Mouse (Mus musculus) retina, postnatal 7 days (tissue): ENCODE measurements around the gene Cntn1.
"Not testable (repeated sequence)": the region's sequence is repeated elsewhere in the genome, so short reads cannot be mapped to it uniquely, and the experiment has no call there.

Source experiments
- DNase-seq: peaks from one replicate; pipeline ENCODE4 v3.0.0-alpha.2; 2012; ENCODE audit warnings: low read depth, low spot score

The Cntn1 gene

DNA sequence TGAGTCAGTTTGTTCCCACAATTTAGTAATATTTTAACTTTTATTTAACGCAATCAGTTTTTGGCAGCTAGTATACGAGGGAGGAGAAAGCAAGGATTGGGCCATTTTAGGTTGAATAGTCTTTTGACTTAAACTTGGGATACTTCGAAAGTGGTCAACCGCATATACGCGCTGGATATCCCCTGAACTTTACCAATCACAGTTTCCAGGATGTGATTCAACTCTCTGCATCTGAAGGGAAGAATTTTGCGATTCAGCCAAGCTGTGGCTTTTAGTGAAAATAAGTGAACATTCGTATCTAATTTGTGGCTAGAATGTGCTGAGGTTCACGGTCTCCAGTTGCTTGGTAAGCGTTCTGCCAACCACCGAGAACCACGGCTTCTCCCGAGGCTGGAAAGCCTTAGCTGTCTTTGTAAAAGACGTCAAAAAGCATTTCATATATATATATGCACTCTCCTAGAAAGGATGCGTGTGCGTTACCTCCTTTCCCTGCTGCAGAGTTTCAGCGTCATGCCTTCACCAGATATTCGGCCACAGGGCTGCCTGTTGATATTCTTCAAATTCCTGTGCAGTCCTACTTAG lies 217.9 kb downstream of the Cntn1 start:
- no peak for DNase-seq

DNA sequence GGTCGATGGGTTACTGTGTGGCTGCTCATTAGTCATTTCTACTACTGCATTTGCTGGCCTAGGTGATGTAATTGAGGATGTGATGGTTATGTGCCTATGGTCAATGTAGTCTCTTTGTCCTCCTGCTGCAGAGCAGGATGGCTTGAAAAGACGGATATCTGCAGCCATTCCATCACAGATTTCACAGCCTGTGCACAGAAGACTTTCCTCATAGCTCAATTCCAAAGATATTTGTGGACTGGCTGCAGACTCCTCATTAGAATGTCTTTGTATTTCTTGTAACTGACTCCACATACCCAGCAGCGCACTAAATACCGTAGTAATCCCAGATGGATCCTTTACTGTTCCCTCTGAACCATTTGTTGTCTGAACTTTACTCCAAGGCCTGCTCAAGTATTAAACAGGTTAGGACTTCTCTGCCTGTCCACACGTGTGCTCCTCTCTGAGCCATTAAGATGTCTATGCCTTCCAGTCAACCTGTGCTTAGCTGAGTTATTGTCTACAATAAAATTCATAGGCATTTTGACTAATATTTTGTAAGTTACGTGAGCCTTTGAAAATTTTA lies 220.9 kb downstream of the Cntn1 start:
- DNase-seq, result no peak

DNA sequence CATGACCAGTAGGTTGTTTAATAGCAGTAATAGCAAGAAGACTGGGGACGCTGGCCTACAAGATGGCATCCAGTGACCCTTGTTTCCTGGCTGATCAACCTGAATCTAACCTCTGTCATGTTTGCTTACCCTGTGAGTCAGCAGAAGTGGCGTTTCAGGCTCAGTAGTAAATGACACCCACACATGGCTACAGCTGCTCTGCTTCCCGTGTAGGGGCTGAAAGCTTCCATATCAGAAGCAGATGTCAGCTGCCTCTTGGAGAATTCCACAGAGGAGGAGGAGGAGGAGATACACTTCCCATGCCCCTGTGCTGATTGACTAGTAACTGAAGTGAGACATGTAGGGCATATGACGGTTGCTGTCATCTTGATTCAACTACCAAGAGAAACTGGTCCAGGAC lies 225.9 kb downstream of the Cntn1 start:
- DNase-seq, result no peak

DNA sequence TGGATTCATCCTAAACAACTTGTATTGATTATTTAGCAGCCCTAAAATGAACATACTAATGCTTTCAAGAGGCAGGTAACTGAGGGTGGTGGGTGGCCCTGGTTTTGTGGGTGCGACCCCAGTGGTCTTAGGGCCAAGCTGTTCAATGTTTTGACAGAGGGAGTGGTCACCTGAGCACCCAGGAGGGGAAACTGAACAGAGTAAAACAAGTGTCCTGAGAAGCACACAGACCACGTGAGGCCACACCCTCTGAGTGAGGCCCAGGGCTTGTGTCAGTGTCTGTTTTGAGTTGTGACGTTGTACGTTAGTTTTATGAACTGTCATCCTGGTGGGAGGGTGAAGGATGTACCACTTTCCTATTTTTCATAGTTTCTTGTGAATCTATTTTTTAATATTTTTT lies 227.0 kb downstream of the Cntn1 start:
- no peak for DNase-seq

DNA sequence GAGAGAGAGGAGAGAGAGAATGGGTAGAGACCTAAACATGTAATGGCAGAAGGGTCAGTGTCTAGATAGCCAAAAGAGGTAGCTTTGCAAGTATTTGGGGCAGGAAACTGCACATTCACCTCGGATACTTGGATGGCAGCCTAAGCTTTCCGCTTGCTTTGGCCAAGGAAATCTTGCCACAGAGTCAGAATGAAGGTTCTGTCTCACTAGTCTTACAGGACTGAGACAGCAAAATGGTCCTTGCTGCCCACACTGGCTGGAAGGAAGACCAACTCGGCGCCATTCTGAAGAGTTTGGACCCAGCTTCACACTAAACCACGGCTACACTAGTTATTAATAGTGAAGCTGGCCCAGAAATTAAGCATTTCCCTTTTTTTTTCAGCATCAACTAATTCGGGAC lies 230.0 kb downstream of the Cntn1 start:
- DNase-seq, result no peak

DNA sequence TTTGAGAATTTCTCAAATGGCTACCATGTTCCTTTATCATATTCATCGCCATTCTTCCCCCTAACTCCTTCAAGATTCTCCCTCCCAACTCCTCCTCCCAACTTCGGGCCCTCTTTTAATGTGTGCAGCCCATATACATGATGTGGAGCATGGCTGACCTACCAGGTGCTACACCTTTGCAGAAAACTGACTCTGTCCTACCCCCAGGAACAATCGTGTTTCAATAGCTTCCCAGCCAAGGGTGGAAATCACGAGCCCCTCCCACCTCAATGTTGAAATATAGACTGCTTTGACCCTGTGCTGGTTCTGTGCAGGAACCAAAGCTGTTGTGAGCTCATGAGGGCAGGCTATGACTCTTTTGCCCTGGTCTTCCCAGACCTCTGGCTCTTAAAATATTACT lies 236.7 kb downstream of the Cntn1 start:
- no peak for DNase-seq

DNA sequence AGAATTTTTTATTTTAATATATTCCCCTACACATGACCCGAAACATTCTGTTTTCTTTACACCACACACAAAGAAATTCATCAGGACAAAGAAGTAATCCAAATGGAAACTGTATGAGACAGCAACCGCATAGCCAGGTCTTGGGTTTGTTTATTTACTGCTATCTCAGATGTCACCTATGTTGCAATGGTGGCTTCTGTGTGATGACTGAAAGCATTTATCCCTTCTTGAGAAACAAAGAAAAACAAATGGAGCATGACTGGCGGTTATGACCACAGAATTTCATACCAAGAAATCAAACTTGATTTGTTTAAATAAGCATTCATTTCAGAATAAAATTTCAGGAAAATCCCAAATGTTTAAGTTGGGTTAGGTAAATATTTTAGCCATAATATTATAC lies 245.5 kb downstream of the Cntn1 start:
- no peak for DNase-seq

DNA sequence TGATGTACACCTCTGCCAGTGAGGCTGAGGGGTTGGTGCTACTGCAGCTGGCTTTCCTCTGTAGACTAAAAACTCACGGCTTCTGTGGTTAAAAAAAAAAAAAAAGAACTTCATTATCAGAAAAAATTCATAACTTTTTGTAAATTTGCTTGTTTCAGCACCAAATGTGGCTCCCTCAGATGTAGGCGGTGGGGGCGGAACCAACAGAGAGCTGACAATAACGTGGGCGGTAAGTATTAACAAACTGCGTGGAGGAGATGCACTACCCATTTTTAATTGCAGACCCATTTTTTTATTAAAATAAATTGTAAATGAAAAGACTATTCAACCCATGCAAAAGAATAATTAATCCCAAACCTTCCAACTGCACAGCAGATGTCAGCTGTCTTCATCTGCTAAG lies 251.8 kb downstream of the Cntn1 start:
- DNase-seq, result no peak

DNA sequence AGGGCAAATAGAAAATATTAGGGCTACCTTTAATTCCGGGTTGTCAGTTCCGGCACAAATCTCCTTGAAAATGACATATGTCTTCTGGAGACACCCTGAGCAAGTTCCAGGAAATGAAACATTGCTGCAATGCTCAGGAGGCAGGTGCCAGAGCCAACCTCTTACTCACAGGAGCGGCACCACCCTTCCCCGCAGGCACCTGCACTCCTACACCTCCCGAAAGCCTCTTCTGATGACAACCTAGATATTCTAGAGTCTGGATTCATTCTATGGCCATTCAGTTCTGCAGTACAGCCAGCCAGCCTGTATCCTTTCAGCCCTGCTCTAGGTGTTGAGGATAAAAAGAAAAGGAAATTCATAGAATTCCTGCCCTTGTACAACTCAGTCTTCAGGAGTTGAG lies 253.3 kb downstream of the Cntn1 start:
- DNase-seq, result no peak

DNA sequence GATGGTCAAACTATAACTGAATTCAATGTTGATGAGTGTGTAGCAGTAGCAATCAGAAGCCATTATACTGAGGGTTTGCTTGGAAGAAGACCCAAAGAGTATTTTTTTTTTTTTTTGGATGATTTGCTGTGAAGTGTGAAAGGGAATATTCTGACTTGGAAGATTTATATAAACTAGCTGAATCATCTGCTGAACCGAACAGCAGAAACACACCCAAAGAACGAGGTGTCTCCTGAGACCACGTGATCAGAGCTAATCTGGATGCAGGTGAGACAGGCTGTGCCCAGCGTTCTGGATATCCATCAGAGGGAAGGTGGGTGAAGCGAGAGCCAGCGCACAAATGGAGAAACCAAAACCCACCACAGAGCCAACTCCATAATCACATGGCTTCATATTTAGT lies 271.0 kb downstream of the Cntn1 start:
- no peak for DNase-seq

DNA sequence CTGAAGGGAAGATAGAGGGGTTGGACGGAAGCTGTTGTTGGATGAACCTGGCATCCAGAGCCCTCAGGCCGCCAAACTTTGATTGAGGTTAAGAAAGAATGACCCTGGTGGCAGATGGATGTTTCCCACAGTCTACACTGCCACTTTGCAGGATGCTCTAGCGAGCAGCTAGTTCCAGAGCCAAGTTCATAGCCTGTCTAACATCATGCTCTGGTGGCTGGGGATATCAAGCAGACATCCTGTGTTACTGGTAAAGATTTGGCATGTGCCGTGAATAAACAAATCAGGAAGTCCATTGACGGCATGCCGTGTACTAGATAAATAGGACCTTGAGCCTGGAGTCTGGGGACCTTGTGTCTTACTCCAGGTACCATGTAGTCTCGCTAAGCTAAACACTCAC lies 276.1 kb downstream of the Cntn1 start:
- no peak for DNase-seq

DNA sequence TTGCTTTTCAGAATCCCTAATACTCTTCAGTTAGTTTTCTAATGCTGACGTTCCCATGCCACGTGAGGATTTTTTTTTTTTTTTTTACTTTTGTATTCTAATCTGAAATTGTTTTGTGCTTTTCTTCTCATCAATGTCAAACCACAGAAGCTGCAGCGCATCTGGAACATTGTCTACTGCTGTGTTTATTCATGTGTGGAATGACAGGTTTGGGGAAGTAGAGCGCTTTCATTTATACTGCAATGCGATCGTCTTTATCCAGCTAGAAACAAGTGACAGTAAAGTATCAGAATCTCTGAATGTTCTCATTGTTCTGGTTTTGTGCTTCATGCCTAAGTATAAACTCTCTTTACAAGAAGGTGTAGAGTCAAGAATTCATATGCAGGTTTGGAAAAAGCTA lies 289.3 kb downstream of the Cntn1 start:
- DNase-seq, result no peak

DNA sequence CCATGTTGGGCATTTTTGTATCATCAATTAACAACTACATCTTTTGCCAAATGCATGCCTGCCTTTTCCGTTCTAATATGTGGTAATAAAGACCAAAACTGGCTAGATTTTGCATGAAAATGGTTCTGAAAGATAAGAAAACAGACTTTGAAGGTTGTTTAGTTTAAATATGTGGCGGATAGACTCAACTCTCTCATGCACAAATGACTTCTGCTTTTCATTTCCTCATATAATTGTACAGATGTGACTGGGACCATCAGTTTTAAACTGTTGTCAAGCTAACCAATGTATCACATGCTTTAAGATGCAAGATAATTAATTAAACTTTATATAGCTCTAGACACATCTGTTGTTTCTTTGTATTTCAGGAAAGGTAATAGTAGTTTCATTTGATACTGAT lies 290.5 kb downstream of the Cntn1 start:
- DNase-seq, result no peak

DNA sequence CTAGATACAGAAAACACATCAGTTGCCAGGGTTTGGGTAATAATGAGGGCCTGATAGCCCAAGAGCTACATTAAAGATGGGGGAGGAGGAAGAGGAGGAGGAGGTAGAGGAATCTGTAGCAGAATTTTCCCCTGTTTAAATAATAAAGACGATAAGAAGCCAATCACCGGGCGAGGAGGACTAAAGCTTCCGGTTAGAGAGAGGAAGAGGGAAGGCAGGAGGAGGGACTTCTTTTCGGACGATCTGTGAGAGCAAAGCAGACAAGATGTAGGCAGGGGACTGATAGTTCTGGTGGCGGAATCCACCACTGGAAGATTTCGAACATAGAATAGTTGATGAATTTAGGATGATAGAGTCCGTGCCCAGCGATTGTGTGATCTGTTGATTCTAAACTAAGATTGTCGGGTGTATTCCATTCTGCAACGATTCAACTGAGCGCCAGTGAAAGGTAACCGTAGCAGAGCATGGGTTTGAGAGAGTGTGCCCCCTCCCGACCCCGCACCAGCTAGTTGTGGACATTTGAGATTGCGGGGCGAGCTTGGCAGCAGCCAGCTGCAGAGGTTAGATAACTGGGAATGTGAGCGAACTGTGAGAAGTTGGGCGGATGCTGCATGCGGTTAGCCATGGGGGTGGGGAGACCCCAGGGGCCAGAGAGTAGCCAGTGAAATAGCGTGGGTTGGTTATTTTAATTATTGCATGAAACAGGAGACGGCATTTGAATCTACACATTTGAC lies 293.3 kb downstream of the Cntn1 start:
- DNase-seq, result no peak

DNA sequence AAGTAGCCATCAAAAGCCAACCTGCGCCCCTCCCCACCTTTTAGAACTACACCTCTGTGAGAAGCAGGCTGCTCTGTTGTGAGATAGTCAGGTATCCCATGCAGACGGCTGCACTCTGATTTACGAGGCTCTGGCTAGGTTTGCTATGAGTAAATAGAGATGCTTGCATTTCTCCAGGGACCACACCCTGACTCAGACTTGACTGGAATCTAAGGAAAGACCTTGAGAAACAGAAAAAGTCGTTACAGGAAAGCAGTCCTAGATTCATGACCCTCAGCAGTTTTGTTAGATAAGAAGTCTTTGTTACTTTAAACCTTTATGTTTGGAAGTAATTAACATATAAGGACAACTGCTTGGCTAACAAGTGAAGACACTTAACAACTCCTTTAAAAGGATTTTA lies 296.5 kb downstream of the Cntn1 start:
- DNase-seq, result no peak

DNA sequence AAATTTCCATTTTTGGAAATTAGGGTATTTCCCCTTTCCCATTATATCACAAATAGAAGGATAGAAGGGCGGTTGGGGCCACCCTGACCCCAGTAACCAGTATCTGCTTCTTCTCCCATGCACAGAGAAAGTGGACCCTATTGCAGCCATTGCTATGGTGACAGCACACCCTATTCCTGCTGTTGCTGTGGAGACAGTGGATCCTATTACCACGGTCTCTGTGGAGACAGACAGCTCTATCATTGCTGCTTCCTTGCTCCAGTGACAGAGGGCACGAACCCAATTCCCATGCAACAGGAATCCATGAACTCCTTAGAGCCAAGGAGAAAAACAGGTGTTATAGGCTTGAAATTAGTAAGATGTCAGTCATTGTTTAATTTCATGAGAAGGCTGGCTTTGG lies 296.9 kb downstream of the Cntn1 start:
- DNase-seq, result no peak

DNA sequence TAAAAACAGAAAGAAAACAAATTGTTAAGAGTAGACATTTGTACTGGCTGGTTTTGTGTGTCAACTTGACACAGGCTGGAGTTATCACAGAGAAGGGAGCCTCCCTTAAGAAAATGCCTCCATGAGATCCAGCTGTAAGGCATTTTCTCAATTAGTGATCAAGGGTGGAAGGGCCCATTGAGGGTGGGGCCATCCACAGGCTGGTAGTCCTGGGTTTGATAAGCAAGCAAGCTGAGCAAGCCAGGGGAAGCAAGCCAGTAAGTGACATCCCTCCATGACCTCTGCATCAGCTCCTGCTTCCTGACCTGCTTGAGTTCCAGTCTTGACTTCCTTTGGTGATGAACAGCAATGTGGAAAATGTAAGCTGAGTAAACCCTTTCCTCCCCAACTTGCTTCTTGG lies 297.5 kb downstream of the Cntn1 start:
- not testable (repeated sequence) for DNase-seq

DNA sequence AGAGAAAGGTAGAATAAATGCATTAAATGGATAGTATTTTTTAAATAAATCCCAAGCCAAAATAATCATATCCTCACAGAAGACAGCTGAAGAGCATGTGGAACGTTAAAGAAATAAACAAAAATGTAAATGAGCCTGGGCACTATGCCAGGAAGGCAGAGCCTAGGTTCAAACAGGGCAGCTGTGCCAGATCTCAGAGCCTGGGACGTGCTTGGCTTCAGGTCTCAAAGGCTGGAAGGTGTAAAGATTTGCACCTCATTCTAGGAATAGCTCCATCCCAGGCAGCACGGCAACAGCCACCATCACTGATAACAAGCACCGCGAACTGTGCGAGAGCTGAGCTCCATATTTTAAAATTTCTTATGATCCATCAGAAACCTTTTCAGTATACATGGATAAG lies 313.2 kb downstream of the Cntn1 start:
- DNase-seq, result no peak

DNA sequence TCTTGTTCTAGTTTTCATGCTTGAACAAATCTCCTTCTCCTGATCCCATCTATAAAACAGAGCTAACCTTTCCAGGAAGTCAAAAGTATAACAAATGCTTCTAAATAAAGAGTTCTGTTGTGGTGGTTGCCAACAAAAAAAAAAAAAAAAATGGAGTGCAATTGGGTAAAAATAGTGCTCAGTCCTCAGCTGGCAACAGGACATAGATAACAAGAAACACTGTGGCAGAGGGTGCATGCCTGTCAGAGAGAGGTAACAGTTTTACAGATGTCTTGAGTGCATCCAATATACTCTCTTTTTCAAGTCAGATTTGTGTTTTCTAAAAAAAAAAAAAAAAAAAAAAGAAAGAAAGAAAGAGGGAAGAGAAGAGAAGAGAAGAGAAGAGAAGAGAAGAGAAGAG lies 313.6 kb downstream of the Cntn1 start:
- DNase-seq, result no peak
